ENCODE assay signal across 8 mouse cellular contexts in the genomic region with DNA sequence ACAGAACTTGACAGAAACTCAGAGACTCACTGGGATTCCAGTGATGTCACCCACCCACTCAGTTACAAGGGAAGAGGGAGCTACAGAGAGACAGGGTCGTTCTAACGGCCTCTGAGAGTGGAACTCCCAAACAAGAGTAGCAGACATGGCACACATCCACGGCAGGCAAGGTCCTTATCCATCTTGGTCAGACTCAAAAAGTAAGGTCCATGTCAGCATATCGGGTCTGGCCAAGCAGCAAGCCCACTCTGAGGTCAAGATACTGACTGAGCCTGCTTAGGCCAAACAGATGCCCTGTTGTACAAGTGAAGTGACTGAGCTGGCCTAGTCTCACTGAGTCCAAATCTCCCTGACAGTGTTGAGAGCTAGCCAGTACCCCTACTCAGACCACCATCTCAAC. TPM values are rescaled to one million over a fixed set of nuclear protein-coding genes. Genes with fewer than 3 reads are reported as not detected.
DNase-seq lines count a peak whose midpoint lies in the region; ATAC-seq lines count a peak whose summit lies in the region.

No protein-coding gene starts in this region.

- H3K79me2 ChIP-seq in macrophage (ENCODE audit: inconsistent target), result peaks cover 75% of the 10 kb centered on the region

- peak overlapping the region; percentile 53 for H3K4me3 ChIP-seq in heart, embryonic 15.5 days
- H3K4me3 ChIP-seq in hindbrain, embryonic 10.5 days, result peak overlapping the region; percentile 58
- peak overlapping the region; percentile 57; the same call in 1 of the 2 replicates for H3K4me3 ChIP-seq in macrophage (ENCODE audit: inconsistent target)

- H3K27ac ChIP-seq in heart, embryonic 15.5 days, result peak overlapping the region; percentile 94
- H3K27ac ChIP-seq in hindbrain, embryonic 10.5 days, result peak overlapping the region; percentile 91
- H3K27ac ChIP-seq in macrophage, result 0 out of 2 replicates have a peak overlapping the region, but pooled peaks have one; percentile 77

- 19% methylated on average over 4 of the region's 4 CpGs for WGBS in heart, embryonic 15.5 days
- 56% methylated on average over 4 of the region's 4 CpGs for WGBS in hindbrain, embryonic 10.5 days
- 74% methylated on average over 4 of the region's 4 CpGs for WGBS in macrophage (ENCODE audit: missing documents)

- H3K4me1 ChIP-seq in heart, embryonic 15.5 days (replicated peaks), result peaks cover 81% of the 10 kb centered on the region
- H3K4me1 ChIP-seq in hindbrain, embryonic 10.5 days (replicated peaks), result peaks cover 87% of the 10 kb centered on the region

- H3K27me3 ChIP-seq in heart, embryonic 15.5 days, result no peaks in the 10 kb centered on the region
- no peaks in the 10 kb centered on the region for H3K27me3 ChIP-seq in hindbrain, embryonic 10.5 days (ENCODE audit: insufficient read depth, poor library complexity, severe bottlenecking)

- H3K4me2 ChIP-seq in heart, embryonic 15.5 days, result peak overlapping the region; percentile 79

- no peak for ATAC-seq in heart, embryonic 15.5 days (replicated peaks; ENCODE audit: insufficient number of reproducible peaks, insufficient read depth, low FRiP score, low read depth)

- peak overlapping the region; percentile 55 for H3K9ac ChIP-seq in heart, embryonic 15.5 days

- DNase-seq in heart, adult 18-20 months, result no peak
- DNase-seq in adipocyte (ENCODE audit: low spot score), result peak; percentile 57
- DNase-seq in hindbrain, embryonic 10.5 days (ENCODE audit: low spot score), result no peak
- DNase-seq in frontal cortex, postnatal 10 days (ENCODE audit: low spot score in 2 of 2), result no peak
- no peak for DNase-seq in layer of hippocampus, adult 11-12 months (ENCODE audit: low spot score)
- no peak for DNase-seq in ovary, postnatal 10 days (ENCODE audit: low spot score)

- H3K36me3 ChIP-seq in heart, embryonic 15.5 days, result peaks cover 32% of the 10 kb centered on the region
- H3K36me3 ChIP-seq in hindbrain, embryonic 10.5 days, result peaks cover 40% of the 10 kb centered on the region
- peaks cover 24% of the 10 kb centered on the region; the same call in 1 of the 2 replicates for H3K36me3 ChIP-seq in macrophage (ENCODE audit: inconsistent target)

- H3K9me3 ChIP-seq in heart, embryonic 15.5 days (replicated peaks), result no peaks in the 10 kb centered on the region
- H3K9me3 ChIP-seq in hindbrain, embryonic 10.5 days, result no peaks in the 10 kb centered on the region

RNA-seq across cellular contexts. Expression of a gene that starts 13.7 kb away (rescaled TPM):
- polyA plus RNA-seq in heart, embryonic 15.5 days (2015; fragmentation: Nextera tagmentation; extraction: Ambion mirVana), result 36.5 and 61.1 TPM in 2 replicates
- total RNA-seq in heart, adult 18-20 months (2021), result 10 to 100 TPM; 25.7 to 36.6 TPM
- polyA plus RNA-seq in hindbrain, embryonic 10.5 days (2016; fragmentation: Nextera tagmentation; extraction: Ambion mirVana), result 45.0 and 55.8 TPM in 2 replicates
- 100 to 1,000 TPM in 21 of 26 experiments, 10 to 100 TPM in 5; 69.1 to 243 (median 131) TPM for total RNA-seq in macrophage (2018; cell fraction: chromatin; rRNA removed)
- 10 to 100 TPM; 21.8 to 70.5 (median 39.4) TPM for total RNA-seq in macrophage (2018; cell fraction: cytosol; rRNA removed)
- total RNA-seq in macrophage (2018; cell fraction: nucleus; rRNA removed), result 100 to 1,000 TPM in 4 of 26 experiments, 10 to 100 TPM in 22; 55.7 to 126 (median 79.4) TPM
- polyA plus RNA-seq in macrophage (2018), result 15.2 to 30.9 TPM (median 30.6 TPM) in 3 replicates
